Mouse (Mus musculus) lung, postnatal 4 days (tissue): Measurements from ENCODE around the gene Fcgr2b.
A peak's percentile ranks its signal among the peaks of the same experiment; 100 is the strongest.
"Not testable (repeated sequence)": the region's sequence is repeated elsewhere in the genome, so short reads cannot be mapped to it uniquely, and the experiment has no call there.

Experiments
- DNase-seq, 2 experiments: peaks; one replicate each; pipeline ENCODE4 v3.0.0; 2021

The Fcgr2b gene

DNA sequence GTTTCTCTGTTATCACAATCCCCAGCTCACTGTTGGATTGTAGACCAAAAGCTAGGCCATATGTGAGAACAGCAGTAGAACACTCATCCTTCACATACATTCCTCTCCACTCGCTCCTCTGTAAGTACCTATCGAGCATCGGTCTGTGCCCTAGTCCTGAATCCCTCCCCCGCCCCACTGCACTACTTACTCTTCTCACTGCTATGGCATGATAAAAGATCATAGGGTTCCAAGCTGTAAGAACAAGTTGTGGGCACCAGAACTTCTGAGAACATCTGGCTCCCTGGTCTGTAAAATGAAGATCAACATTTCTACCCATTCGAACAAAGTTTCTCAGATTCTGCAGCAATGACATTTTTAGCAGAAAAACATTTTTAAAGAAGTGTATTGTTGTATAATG is at the start of gene Fcgr2b:
TSS of gene Fcgr2b (minus strand) at position 101 of the 400 bp plus-strand sequence.
- DNase-seq, result no peak

DNA sequence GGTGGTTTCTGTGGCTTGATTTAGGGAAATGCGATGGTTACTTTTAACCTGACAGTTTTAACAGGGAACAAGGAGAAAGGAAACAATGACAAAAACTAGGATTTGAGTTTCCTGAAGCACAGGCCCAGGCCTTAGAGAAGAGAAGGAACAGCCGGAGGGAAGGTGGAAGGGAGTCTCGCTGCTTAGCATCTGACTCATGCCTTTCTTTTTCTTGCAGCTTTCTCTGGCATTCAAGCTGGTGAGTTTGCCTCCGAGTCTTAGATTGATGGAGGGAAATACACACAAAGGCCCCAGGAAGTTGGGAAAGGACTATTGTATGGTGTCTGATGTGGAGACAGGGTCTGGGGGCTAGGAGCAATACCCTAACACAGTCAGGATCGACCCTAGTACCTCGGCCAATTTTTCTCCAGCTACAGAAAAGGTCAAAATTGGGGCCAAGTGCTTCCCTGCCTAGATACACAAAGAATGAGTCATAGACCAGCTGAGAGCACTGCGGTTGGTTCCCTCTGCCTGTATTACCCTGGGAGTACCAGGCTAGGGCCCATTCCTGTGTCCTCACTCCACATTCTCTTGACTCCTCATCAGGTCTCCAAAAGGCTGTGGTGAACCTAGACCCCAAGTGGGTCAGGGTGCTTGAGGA is 43.1 kb upstream of the Fcgr2b start:
- no peak for DNase-seq

DNA sequence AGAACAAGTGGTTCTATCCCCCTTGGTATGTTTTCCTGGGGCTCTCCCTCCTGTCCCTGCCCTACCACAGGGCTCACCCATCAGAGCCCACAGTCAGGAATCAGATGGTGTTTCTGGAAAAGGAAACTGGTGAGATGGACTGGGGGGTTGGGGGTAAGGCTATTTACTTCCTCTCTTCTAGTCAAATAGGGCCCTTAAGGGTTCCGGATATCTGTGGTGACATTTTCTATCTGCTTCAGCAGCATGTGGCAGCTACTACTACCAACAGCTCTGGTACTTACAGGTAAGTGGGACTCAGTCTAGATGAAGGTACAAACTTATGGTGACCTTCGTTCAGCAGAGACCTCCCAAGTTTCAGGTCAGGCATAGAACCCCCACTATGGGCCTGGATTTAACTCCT is 42.4 kb upstream of the Fcgr2b start, which contains the start of gene Fcgr4:
TSS of gene Fcgr4 (plus strand) at position 184 of the 400 bp plus-strand sequence.
- no peak for DNase-seq

DNA sequence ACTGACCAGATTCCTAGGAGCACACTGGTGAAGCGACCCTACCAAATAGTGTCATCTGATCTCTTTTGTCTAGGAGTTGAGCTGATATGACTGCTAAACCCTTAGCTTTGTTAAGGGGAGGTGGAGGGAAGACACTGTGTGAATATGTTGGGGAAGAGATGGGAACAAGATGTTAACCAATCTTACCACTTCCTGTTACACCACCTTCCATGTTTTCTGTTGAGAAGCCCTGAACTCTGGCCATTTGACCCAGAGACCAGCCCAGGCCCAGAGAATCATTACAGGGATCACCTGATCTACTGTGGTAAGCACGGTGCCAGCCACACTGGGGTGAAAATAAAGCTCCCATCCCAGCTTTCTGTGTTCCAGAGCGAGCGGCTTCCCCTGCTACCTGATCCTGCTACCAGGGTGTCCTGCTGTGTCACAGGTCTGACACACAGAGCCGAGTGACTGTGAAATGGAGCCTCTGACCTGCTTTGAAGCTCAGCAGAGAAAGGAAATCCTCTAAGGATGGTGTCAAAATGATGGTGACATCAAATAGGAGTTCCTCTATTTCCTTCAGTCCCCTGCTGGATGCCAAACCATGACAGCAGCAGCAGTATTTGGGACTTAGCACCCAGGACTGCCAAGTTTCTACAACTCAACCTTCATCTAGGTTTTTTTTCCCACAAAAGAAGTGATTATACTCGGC is 41.3 kb upstream of the Fcgr2b start:
- DNase-seq, result peak; percentile 32 to 34

DNA sequence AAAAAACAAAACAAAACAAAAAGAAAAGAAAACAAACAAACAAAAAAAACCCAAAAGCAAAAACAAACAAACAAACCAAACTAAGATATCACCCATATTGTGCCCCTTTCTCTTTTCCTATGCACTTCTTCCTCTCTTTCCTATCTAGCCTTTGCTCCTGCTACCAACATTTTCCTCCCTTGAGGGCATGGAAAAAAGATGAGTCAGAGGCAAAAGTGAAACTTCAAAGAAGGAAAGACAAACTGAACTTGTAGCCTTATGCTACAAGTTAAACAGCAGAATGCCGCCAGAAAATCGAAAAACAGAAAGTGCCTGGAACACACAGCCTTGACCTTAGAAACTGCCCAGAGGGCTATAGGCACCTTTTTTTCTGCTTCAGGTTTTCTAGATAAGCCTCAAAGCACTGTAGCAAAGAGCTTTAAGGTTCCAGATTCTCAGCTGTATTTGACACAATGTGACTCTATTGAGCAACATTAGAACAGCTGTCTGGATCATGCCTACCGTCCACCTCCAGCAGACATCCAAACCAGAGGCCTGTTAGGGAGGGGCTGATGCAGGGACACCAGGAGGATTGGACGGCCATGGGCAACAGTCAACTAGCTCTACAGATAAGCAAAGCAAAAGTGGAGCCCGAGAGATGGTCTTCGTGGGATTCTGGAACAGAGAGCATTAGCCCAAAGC is 40.5 kb upstream of the Fcgr2b start:
- DNase-seq, result no peak

DNA sequence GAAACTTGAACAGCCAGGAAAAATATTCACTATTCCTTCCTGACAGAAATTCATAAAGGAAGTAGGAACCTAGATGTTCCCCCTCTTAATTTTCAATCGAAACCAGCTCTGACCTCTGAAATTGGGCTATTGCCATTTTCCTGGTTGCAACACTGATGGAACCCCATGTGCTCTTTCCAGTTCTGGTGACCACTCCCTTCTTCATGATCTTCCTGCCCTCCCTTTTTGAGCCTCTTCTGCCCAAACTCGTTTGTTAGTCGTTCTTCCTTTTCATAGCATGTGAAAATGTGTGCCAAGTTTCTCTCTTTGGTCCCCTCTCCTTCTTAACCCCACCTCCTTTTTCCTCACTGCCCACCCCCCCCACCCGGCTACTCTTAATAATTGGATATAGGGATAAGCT is 35.4 kb upstream of the Fcgr2b start:
- DNase-seq, result no peak

DNA sequence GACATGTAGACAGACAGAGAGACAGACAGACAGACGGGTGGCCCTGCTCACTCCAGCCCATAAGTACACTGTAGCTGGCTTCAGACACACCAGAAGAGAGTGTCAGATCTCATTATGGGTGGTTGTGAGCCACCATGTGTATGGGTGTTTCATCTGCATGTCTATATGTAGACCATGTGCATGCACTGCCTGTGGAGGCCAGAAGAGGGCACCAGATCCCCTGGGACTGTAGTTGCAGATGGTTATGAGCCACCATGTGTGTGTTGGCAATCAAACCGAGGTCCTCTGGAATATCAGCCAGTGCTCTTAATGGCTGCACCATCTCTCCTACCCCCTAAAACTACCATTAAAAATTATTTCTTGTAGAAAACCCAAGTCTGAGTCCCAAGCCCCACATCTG is 30.6 kb upstream of the Fcgr2b start:
- peak in 1 of 2 experiments; percentile 36 for DNase-seq

DNA sequence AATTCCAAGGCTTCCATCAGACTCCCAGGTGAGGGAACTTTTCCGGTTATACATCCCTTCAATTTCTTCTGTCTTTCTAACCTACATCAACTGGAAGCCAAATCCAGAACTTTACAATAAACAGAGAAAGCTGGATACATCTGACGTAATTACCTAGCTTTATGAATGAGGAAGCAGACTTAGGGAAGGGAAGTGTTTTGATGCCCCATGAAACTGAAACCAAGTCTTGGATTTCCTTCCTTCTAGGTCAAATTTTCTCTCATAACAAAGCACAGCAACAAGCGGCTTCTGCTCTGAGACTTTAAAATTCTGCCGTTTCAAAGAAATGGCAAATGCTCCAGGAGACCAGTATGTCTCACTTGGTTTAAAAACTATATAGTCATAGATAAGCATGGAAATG is 30.0 kb upstream of the Fcgr2b start:
- no peak for DNase-seq

DNA sequence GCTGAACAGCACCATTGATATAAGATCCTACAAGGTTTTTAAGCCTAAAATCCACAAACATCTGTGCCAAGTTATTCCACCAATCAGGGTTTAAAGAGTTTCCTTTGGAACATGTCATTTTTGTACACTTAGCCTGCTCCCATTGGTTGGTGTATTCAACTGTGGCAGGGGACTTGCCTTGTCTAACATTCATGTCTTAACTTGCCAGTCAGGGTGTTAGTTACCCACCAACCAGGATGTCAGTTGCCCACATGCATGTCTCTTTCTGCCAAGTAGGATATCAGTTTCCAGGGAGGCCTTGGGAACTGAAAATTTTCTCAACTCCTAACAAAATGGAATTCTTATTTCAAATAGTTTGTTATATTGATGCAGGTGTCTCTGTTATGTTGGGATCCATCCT is 29.2 kb upstream of the Fcgr2b start:
- DNase-seq, result no peak

DNA sequence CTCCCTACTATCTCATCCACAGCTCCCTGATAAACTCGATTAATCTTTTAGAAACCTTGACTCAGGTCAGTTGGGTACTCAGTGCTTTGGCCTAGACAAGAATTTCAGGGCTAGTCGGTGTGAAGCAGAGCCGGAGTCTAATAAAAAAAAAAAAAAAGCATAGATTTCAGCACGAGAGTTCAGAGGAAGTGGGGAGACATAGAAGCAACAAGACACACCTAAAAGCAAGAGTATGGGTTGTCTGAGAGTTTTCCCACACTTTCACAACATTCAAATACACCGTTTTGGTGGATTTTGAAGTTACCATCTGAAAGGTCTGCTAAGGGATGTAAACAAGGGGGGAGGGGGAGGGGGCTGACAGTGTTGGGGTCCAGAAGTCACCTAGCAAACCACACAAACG is 28.7 kb upstream of the Fcgr2b start:
- no peak for DNase-seq

DNA sequence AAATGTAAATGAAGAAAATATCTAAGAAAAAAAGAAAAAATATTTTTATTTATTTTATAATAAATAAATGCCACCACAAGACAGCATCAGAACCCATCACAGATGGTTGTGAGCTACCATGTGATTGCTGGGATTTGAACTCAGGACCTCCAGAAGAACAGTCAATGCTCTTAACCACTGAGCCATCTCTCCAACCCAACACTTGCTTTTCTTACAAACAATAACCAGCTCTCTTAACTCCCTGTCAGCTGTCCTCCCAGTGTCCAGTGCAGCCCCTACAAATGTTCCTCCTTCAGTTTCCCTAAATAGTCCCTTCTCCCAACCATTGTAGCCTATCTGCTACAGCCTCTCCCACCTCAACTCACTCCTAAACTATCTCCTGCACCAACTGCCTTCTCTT is 23.5 kb upstream of the Fcgr2b start:
- no peak for DNase-seq

DNA sequence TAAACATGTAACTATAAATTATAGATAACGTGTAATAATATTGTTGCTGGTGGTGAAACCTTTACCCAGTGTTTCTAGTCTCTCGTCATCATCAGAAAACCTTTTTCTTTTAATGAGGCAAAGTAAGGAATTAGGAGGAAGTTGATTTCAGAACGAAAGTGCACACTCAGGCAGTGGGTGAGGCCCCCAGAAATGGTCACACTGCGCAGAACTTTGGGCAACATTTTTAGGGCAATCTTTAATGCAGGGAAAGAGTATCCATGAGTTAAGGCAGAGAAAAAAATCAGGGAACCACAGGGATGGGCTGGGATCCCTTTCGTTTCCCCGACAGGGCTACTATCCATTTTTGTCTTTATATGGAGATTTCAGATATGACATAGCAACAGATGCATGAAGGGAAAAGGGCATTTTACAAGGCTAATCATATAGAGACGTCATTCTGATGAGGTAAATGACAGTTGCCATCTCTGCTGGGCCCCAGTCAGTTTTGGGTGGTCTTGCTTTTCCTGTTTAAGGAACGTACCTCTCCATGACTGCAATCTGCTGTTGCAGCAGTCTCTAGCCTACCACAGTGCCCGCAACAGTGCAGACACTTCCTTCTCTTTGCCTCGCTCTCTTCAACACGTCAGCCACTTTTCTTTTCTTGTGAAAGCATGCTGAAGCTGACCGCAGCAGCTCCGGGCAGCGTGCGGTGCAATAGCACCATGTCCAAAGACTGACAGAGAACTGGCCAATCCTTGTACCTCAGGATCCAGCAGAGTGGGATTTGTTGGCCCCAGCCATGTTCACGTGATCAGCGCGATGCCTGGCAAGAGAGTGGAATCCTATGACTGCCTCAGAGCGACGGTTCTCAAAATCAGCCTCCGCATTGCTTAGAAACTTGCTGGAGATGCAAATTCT is 21.7 kb upstream of the Fcgr2b start:
- peak; percentile 63 to 71 for DNase-seq

DNA sequence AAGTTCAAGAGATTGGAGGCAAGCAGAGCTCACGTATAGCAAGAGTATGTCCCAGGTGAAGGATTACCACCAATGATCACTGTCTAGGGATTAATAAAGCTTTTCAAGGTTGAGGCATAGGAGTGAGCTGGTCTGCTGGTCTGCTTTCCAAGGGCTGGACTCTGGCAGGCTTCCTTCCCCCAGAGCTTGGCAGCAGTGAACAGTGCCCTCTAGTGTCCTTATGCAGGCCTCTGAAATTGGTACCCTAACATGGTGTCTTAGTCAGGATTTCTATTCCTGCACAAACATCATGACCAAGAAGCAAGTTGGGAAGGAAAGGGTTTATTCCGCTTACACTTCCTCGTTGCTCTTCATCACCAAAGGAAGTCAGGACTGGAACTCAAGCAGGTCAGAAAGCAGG is 20.4 kb upstream of the Fcgr2b start:
- peak; percentile 40 to 80 for DNase-seq

DNA sequence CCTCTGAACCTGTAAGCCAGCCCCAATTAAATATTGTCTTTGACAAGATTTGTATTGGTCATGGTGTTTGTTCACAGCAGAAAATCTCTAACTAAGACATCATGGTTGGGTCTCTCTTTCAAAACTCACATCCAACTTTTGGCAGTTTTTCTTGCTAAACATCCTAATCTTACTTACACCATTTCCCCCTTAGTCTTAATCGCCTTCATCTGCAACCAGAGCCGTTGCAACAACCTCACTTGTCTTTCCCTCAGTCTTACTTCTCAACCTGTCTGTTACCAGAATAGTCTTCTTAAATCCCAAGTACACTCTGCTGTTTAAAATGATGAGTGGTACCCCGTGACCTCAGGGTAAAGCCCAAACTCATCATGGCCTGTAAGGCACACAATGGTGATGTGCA is 19.7 kb upstream of the Fcgr2b start:
- no peak for DNase-seq

DNA sequence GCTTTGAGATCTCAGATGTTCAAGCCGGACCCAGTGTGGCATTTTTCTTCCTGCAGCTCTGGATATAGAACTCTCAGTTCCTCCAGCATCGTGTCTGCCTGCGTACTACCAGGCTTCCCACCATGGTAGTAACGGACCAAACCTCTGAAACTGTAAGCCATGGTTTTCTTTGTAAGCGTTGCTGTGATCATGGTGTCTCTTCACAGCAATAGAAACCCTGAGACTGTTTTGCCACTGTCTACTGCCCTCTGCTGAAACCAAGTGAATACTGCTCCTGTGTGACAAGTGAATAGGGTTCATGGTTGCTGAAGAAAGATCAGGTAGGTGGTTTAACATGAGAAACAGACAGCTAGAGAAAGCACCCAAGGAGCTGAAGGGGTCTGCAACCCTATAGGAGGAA is 16.2 kb upstream of the Fcgr2b start:
- peak in 1 of 2 experiments; percentile 57 for DNase-seq

DNA sequence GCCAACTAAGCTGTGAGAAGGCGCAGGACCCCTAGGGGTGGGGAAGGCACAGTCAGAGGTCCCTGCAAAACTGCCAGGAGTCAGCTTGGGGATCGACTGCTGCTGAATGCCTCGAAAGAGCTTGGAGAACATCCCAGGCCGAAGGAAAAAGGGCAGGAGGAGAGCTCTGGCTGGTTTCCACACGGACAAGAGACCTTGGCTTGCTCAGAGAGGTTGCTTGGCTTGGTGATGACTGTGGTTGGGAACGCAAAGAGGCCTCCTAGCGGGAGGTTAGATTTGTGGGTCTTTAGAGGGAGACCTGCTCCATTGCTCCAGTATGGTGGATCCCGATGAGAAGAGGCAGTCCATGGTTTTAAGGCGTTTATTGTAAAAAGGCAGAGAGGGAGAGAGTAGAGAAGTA is 13.3 kb upstream of the Fcgr2b start:
- DNase-seq, result no peak

DNA sequence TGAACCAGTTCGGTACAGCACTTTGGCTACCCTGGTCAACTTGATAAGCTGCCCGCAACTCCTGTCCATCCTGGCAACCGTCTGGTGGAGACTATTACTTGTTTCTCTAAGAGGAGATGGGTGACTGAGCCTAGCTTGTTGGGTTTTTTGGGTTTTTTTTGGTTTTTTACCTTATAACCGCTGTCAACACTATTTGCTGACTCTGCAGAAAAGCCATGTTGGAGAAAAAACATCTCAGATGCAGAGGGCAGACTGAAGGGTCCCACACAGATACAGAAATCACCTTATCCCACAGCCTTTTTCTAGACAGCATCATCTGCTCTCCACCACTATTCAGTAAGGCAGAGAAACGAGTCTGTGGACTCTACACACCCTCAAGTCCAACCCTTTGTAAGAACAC is 9.5 kb upstream of the Fcgr2b start:
- no peak for DNase-seq

DNA sequence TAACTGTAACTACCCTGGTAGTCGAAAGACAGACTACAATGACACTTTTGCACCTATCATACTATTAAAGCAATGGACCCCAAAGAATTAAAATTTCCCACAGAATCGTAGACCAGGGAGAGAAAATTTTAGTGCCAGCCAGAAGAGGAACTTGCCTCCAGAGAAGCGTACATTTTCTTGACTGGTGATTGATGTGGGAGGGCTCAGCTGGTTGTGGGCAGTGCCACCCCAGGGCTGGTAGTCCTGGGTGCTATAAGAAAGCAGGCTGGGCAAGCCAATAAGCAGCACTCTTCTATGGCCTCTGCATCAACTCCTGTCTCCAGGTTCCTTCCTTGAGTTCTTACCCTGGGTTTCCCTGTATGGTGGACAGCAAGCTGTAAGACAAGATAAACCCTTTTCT is 8.7 kb upstream of the Fcgr2b start:
- DNase-seq, result no peak

DNA sequence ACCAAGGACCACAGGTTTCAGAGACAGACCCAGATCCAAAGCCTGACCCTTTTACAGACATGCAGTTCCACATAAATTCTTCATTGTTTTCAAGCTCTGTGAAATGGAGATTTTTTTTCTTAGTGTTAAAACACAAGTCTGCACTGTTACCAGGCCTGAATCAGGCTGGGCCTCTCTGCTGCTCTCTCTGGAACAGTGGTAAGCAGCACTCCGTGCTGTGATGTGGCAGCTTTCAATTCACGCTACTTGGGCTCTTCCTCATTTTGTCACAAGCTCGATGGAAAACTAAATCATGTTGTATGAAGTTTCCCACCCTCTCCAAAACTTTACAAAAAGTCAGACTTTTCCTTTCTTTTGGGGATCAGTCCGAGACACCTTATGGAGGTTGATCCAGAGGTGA is 6.7 kb upstream of the Fcgr2b start:
- no peak for DNase-seq

DNA sequence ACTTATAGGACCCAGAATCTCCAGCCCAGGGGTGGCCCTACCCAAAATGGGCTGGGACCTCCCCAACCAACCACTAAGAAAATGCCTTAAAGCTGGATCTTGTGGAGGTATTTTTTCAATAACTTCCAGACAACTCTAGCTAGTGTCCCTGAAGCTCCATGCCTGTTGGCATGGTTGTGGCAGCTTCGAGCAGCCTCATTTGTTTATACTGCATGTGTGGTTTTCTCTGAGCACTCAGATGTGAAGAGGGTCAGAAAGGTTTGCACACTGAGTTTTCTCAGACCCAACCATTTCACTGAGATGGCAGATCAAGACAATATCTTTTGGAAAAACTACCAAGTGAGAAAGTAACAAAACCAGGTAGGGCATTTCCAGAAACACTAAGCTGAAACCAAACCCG is 6.0 kb upstream of the Fcgr2b start:
- no peak for DNase-seq

DNA sequence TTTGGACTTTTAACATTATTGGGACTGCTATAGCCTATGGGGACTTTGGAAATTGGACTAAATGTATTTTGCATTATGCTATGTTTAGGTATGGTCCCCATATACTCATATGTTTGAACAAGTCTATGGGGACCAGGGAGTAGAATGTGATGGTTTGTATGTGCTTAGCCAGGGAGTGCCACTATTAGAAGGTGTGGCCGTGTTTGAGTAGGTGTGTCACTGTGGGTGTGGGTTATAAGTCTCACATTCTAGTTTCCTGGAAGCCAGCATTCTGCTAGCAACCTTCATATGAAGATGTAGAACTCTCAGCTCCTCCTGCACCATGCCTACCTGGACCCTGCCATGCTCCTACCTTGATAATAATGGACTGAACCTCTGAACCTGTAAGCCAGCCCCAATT is 5.3 kb upstream of the Fcgr2b start:
- DNase-seq, result not testable (repeated sequence)

DNA sequence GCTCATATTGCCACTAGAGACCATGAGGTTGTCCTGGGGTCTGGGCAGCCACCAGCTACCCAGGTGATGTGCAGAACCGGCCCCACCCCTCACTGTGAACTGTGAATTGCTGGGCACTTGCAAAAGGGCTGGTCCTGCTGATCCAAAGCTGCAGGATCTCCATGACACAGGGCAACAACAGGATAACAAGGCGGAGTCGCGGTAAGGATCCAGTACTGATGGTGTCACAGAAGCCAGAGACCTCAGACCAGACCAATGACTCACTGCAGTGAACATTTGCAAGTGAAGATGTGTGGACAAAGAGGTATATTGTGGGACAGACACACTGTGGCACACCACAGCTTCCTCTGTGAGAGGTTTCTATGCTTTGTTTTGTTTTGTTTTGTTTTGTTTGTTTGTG is 2.3 kb upstream of the Fcgr2b start:
- no peak for DNase-seq

DNA sequence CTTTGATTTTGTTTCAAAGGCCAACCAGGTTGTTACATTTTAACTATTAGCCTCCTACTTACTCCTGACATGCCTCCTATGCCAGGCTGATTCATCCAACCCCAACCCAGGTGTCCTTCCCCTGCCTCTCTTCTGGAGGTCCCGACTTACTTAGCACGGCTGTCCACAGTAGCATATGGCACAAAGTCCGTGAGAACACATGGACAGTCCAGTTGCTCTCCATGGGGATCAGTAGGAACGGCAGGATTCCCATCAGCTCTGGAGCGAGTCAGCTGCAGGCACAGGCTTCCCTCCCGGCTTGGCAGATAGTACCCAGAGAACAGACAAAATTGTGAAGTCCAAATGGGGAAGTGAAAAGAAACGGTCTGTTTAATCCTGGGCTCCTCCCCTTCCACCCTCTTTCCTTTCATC is 591 bp downstream of the Fcgr2b start:
- DNase-seq, result no peak
